9 mouse cellular contexts compared by ENCODE assay signal in genomic region chr2:158229503-158229892, GRCm38 (mm10). TPM values are rescaled to one million over a fixed set of nuclear protein-coding genes. Genes with fewer than 3 reads are reported as not detected.
DNase-seq lines count a peak whose midpoint lies in the region; ATAC-seq and TF ChIP-seq lines count a peak whose summit lies in the region.
"Had no signal": no experiment of that assay in that cellular context is flagged by ENCODE, and none has a peak within 500 bp of the region (broad histone marks: within the 10 kb centered on the region; RNA-seq: fewer than 3 reads in every experiment).

No protein-coding gene starts in this region.

- H3K4me2 ChIP-seq in forebrain, embryonic 11.5 days (ENCODE audit: low read depth, low read length, severe bottlenecking), result peak overlapping the region; percentile 82
- peak overlapping the region; percentile 68 for H3K4me2 ChIP-seq in neural tube, embryonic 13.5 days

- H3K4me1 ChIP-seq in forebrain, embryonic 11.5 days (replicated peaks; ENCODE audit: control insufficient read depth, insufficient read depth, low read length), result peaks cover 4% of the 10 kb centered on the region; the same call in 1 of the 2 replicates
- H3K4me1 ChIP-seq in limb, embryonic 10.5 days, result peaks cover 20% of the 10 kb centered on the region
- peaks cover 37% of the 10 kb centered on the region for H3K4me1 ChIP-seq in neural tube, embryonic 13.5 days (replicated peaks)

- no peak for DNase-seq in left cerebral cortex, adult 2 months (ENCODE audit: extremely low spot score in 1 of 2, low spot score in 2 of 2)
- DNase-seq in left cerebral cortex, adult 11 months (ENCODE audit: low spot score), result no peak
- DNase-seq in forebrain, embryonic 11.5 days (ENCODE audit: low spot score), result no peak
- no peak for DNase-seq in limb, embryonic 10.5 days (ENCODE audit: low spot score)
- no peak for DNase-seq in embryo, embryonic 10 days (ENCODE audit: low spot score)
- no peak for DNase-seq in right cerebral cortex, adult 18-20 months
- DNase-seq in ovary, postnatal 10 days (ENCODE audit: low spot score), result no peak

- intact Hi-C loops in left cerebral cortex, adult 2 months (cut with DNase I), result no loop called here

- H3K27me3 ChIP-seq in forebrain, embryonic 11.5 days (ENCODE audit: control insufficient read depth, insufficient read depth, low read length), result no peaks in the 10 kb centered on the region
- H3K27me3 ChIP-seq in limb, embryonic 10.5 days (ENCODE audit: low read depth, poor library complexity, severe bottlenecking), result peaks cover 27% of the 10 kb centered on the region
- no peaks in the 10 kb centered on the region for H3K27me3 ChIP-seq in neural tube, embryonic 13.5 days
- H3K27me3 ChIP-seq: Patski had no signal

- no peaks in the 10 kb centered on the region for H3K9me3 ChIP-seq in forebrain, embryonic 11.5 days (ENCODE audit: control insufficient read depth, low read length)
- no peaks in the 10 kb centered on the region for H3K9me3 ChIP-seq in limb, embryonic 10.5 days (replicated peaks)
- H3K9me3 ChIP-seq in neural tube, embryonic 13.5 days, result no peaks in the 10 kb centered on the region

- H3K9ac ChIP-seq in forebrain, embryonic 11.5 days (ENCODE audit: low read length), result peak overlapping the region; percentile 61
- peak overlapping the region; percentile 75 for H3K9ac ChIP-seq in neural tube, embryonic 13.5 days

- no peak for TF ChIP-seq CTCF in left cerebral cortex, adult 2 months (IDR thresholded peaks at IDR 0.05)

- ATAC-seq in forebrain, embryonic 11.5 days (replicated peaks; ENCODE audit: low FRiP score), result 0 out of 2 replicates have a peak, but pooled peaks have one; percentile 4
- ATAC-seq in neural tube, embryonic 13.5 days (ENCODE audit: low read depth), result peak; percentile 10; the same call in 1 of the 2 replicates
- ATAC-seq: Patski had no signal

- no peak overlapping the region for H3K27ac ChIP-seq in left cerebral cortex, adult 2 months
- H3K27ac ChIP-seq in forebrain, embryonic 11.5 days (ENCODE audit: low read depth, low read length), result no peak overlapping the region
- peak overlapping the region; percentile 83 for H3K27ac ChIP-seq in limb, embryonic 10.5 days
- peak overlapping the region; percentile 49 for H3K27ac ChIP-seq in neural tube, embryonic 13.5 days (replicated peaks)

- WGBS in forebrain, embryonic 11.5 days, result 22% methylated on average over 7 of the region's 7 CpGs
- 32% methylated on average over 7 of the region's 7 CpGs for WGBS in limb, embryonic 10.5 days
- 23% methylated on average over 7 of the region's 7 CpGs for WGBS in neural tube, embryonic 13.5 days

- no peaks in the 10 kb centered on the region for H3K36me3 ChIP-seq in forebrain, embryonic 11.5 days (ENCODE audit: control insufficient read depth, insufficient read depth, low read length)
- no peaks in the 10 kb centered on the region for H3K36me3 ChIP-seq in limb, embryonic 10.5 days
- H3K36me3 ChIP-seq in neural tube, embryonic 13.5 days, result no peaks in the 10 kb centered on the region

- peak overlapping the region; percentile 41 for H3K4me3 ChIP-seq in left cerebral cortex, adult 2 months
- peak overlapping the region; percentile 37 for H3K4me3 ChIP-seq in forebrain, embryonic 11.5 days (ENCODE audit: low read depth, low read length)
- H3K4me3 ChIP-seq in limb, embryonic 10.5 days, result peak overlapping the region; percentile 66
- H3K4me3 ChIP-seq in neural tube, embryonic 13.5 days, result peak overlapping the region; percentile 45

RNA-seq across cellular contexts. Expression of gene D630003M21Rik, which starts 0.5 kb away (rescaled TPM):
- total RNA-seq in left cerebral cortex, adult 2 months (2021), result 1 to 10 TPM; 3.5 to 3.7 TPM
- 2.7 and 2.9 TPM in 2 replicates for polyA plus RNA-seq in forebrain, embryonic 11.5 days (2014; fragmentation: Nextera tagmentation; extraction: Ambion mirVana)
- polyA plus RNA-seq in limb, embryonic 10.5 days (2016; fragmentation: Nextera tagmentation; extraction: Ambion mirVana), result 1.2 and 3.3 TPM in 2 replicates
- 2.6 and 3.0 TPM in 2 replicates for polyA plus RNA-seq in neural tube, embryonic 13.5 days (2015; fragmentation: Nextera tagmentation; extraction: Ambion mirVana)

RNA-seq across cellular contexts. Expression of gene Bpi, which starts 28.4 kb away (rescaled TPM):
- total RNA-seq in left cerebral cortex, adult 2 months (2021), result not detected
- not detected in 2 replicates for polyA plus RNA-seq in forebrain, embryonic 11.5 days (2014; fragmentation: Nextera tagmentation; extraction: Ambion mirVana)
- polyA plus RNA-seq in limb, embryonic 10.5 days (2016; fragmentation: Nextera tagmentation; extraction: Ambion mirVana), result not detected in 2 replicates
- not detected in 2 replicates for polyA plus RNA-seq in neural tube, embryonic 13.5 days (2015; fragmentation: Nextera tagmentation; extraction: Ambion mirVana)

Comparison
In these comparisons a context has a peak if more than half of its experiments do, and no peak if none do; other contexts are left out.
1. H3K27ac ChIP-seq: peak in limb, embryonic 10.5 days (single experiment) and neural tube, embryonic 13.5 days (single experiment); none in left cerebral cortex, adult 2 months (single experiment) and forebrain, embryonic 11.5 days (single experiment).
2. Peak in every context shown above with its lines, with median percentiles within 50 percentile points of each other: H3K4me3 ChIP-seq.